Mouse (Mus musculus): ENCODE results near the gene Trim15. TPM values are rescaled to one million over a fixed set of nuclear protein-coding genes. Genes with fewer than 3 reads are reported as not detected.

Trim15 gene
- polyA plus RNA-seq (2016; fragmentation: Nextera tagmentation; extraction: Ambion mirVana) = 0.20 TPM in 1 of 2 replicates, not detected in the other

- WGBS = 11% methylated on average over 29 of the region's 29 CpGs
- no peak for DNase-seq (ENCODE audit: low spot score)
- Histone ChIP-seq H3K36me3 (no peaks in the 10 kb centered on the region), H3K27me3 (ENCODE audit: insufficient read depth, poor library complexity, severe bottlenecking) (peaks cover 42% of the 10 kb centered on the region), H3K9me3 (no peaks in the 10 kb centered on the region), H3K4me1 (peaks cover 9% of the 10 kb centered on the region), H3K4me3 (peak within 1 kb of the TSS; percentile 48), H3K27ac (no peak within 1 kb of the TSS; the same call in 1 of the 2 replicates)
Measured at GRCm38 (mm10) chr17:36866719-36867527, at the start of gene Trim15. TSS of gene Trim15 (minus strand) at chr17:36867210.

GRCm38 (mm10) chr17:36915076-36915475 lies 48.1 kb upstream of the Trim15 start:
- 13% methylated on average over 9 of the region's 9 CpGs for WGBS
- no peaks in the 10 kb centered on the region for H3K9me3 ChIP-seq
- no peaks in the 10 kb centered on the region for H3K27me3 ChIP-seq (ENCODE audit: insufficient read depth, poor library complexity, severe bottlenecking)
- no peaks in the 10 kb centered on the region for H3K4me1 ChIP-seq
- H3K36me3 ChIP-seq = no peaks in the 10 kb centered on the region
- no peak overlapping the region for H3K27ac ChIP-seq
- no peak overlapping the region for H3K4me3 ChIP-seq
- DNase-seq (ENCODE audit: low spot score) = no peak

- WGBS = 6% methylated on average over 2 of the region's 2 CpGs
- Histone ChIP-seq H3K9me3 (no peaks in the 10 kb centered on the region), H3K27ac (no peak overlapping the region), H3K4me3 (no peak overlapping the region), H3K4me1 (no peaks in the 10 kb centered on the region), H3K27me3 (ENCODE audit: insufficient read depth, poor library complexity, severe bottlenecking) (peaks cover 5% of the 10 kb centered on the region; the same call in 1 of the 2 replicates), H3K36me3 (no peaks in the 10 kb centered on the region)
- DNase-seq (ENCODE audit: low spot score) = no peak
Measured at GRCm38 (mm10) chr17:36914108-36914507, 47.1 kb upstream of the Trim15 start.

GRCm38 (mm10) chr17:36912031-36912430 lies 45.0 kb upstream of the Trim15 start:
- 63% methylated on average over 2 of the region's 2 CpGs for WGBS
- no peak overlapping the region for H3K27ac ChIP-seq
- no peaks in the 10 kb centered on the region for H3K36me3 ChIP-seq
- peak; percentile 25 for DNase-seq (ENCODE audit: low spot score)
- H3K4me3 ChIP-seq = no peak overlapping the region
- no peaks in the 10 kb centered on the region for H3K4me1 ChIP-seq
- H3K27me3 ChIP-seq (ENCODE audit: insufficient read depth, poor library complexity, severe bottlenecking) = peaks cover 5% of the 10 kb centered on the region; the same call in 1 of the 2 replicates
- H3K9me3 ChIP-seq = no peaks in the 10 kb centered on the region

- Histone ChIP-seq H3K27me3 (ENCODE audit: insufficient read depth, poor library complexity, severe bottlenecking) (peaks cover 5% of the 10 kb centered on the region; the same call in 1 of the 2 replicates), H3K27ac (no peak overlapping the region), H3K36me3 (no peaks in the 10 kb centered on the region), H3K4me1 (no peaks in the 10 kb centered on the region), H3K9me3 (no peaks in the 10 kb centered on the region), H3K4me3 (no peak overlapping the region)
- 45% methylated on average over 4 of the region's 4 CpGs for WGBS
- no peak for DNase-seq (ENCODE audit: low spot score)
Measured at GRCm38 (mm10) chr17:36909802-36910201, 42.8 kb upstream of the Trim15 start.

- Histone ChIP-seq H3K27me3 (ENCODE audit: insufficient read depth, poor library complexity, severe bottlenecking) (peaks cover 5% of the 10 kb centered on the region; the same call in 1 of the 2 replicates), H3K4me1 (no peaks in the 10 kb centered on the region), H3K4me3 (no peak overlapping the region), H3K36me3 (no peaks in the 10 kb centered on the region), H3K27ac (no peak overlapping the region), H3K9me3 (no peaks in the 10 kb centered on the region)
- 45% methylated on average over 1 of the region's 1 CpGs for WGBS
- DNase-seq (ENCODE audit: low spot score) = no peak
Measured at GRCm38 (mm10) chr17:36908235-36908634, 41.2 kb upstream of the Trim15 start.

- Histone ChIP-seq H3K9me3 (no peaks in the 10 kb centered on the region), H3K27me3 (ENCODE audit: insufficient read depth, poor library complexity, severe bottlenecking) (no peaks in the 10 kb centered on the region), H3K36me3 (no peaks in the 10 kb centered on the region), H3K4me3 (no peak overlapping the region), H3K27ac (no peak overlapping the region), H3K4me1 (no peaks in the 10 kb centered on the region)
- DNase-seq (ENCODE audit: low spot score) = no peak
- WGBS = 63% methylated on average over 3 of the region's 3 CpGs
Measured at GRCm38 (mm10) chr17:36903651-36904050, 36.6 kb upstream of the Trim15 start.

- H3K27ac ChIP-seq = no peak overlapping the region
- no peaks in the 10 kb centered on the region for H3K4me1 ChIP-seq
- no peaks in the 10 kb centered on the region for H3K27me3 ChIP-seq (ENCODE audit: insufficient read depth, poor library complexity, severe bottlenecking)
- WGBS = 52% methylated on average over 1 of the region's 1 CpGs
- H3K4me3 ChIP-seq = no peak overlapping the region
- no peaks in the 10 kb centered on the region for H3K36me3 ChIP-seq
- no peak for DNase-seq (ENCODE audit: low spot score)
- H3K9me3 ChIP-seq = no peaks in the 10 kb centered on the region
Measured at GRCm38 (mm10) chr17:36900691-36901090, 33.7 kb upstream of the Trim15 start.

GRCm38 (mm10) chr17:36900001-36900400 lies 33.0 kb upstream of the Trim15 start:
- Histone ChIP-seq H3K27ac (no peak overlapping the region), H3K36me3 (no peaks in the 10 kb centered on the region), H3K4me1 (no peaks in the 10 kb centered on the region), H3K27me3 (ENCODE audit: insufficient read depth, poor library complexity, severe bottlenecking) (no peaks in the 10 kb centered on the region), H3K9me3 (no peaks in the 10 kb centered on the region), H3K4me3 (no peak overlapping the region)
- 72% methylated on average over 5 of the region's 5 CpGs for WGBS
- no peak for DNase-seq (ENCODE audit: low spot score)

GRCm38 (mm10) chr17:36899376-36899775 lies 32.4 kb upstream of the Trim15 start:
- Histone ChIP-seq H3K27ac (no peak overlapping the region), H3K9me3 (no peaks in the 10 kb centered on the region), H3K4me1 (no peaks in the 10 kb centered on the region), H3K27me3 (ENCODE audit: insufficient read depth, poor library complexity, severe bottlenecking) (no peaks in the 10 kb centered on the region), H3K4me3 (no peak overlapping the region), H3K36me3 (no peaks in the 10 kb centered on the region)
- DNase-seq (ENCODE audit: low spot score) = no peak
- WGBS = 77% methylated on average over 4 of the region's 4 CpGs

- DNase-seq (ENCODE audit: low spot score) = no peak
- 63% methylated on average over 6 of the region's 6 CpGs for WGBS
- H3K9me3 ChIP-seq = no peaks in the 10 kb centered on the region
- H3K4me3 ChIP-seq = no peak within 1 kb of the TSS
- no peaks in the 10 kb centered on the region for H3K4me1 ChIP-seq
- H3K27ac ChIP-seq = no peak within 1 kb of the TSS
- no peaks in the 10 kb centered on the region for H3K36me3 ChIP-seq
- H3K27me3 ChIP-seq (ENCODE audit: insufficient read depth, poor library complexity, severe bottlenecking) = no peaks in the 10 kb centered on the region
Measured at GRCm38 (mm10) chr17:36897552-36898205, 30.7 kb upstream of the Trim15 start, which contains the start of gene Trim31. TSS of gene Trim31 (plus strand) at chr17:36898118.

GRCm38 (mm10) chr17:36897065-36897464 lies 30.1 kb upstream of the Trim15 start:
- no peak for DNase-seq (ENCODE audit: low spot score)
- H3K36me3 ChIP-seq = no peaks in the 10 kb centered on the region
- no peaks in the 10 kb centered on the region for H3K27me3 ChIP-seq (ENCODE audit: insufficient read depth, poor library complexity, severe bottlenecking)
- no peak overlapping the region for H3K27ac ChIP-seq
- no peaks in the 10 kb centered on the region for H3K4me1 ChIP-seq
- no peaks in the 10 kb centered on the region for H3K9me3 ChIP-seq
- H3K4me3 ChIP-seq = no peak overlapping the region

GRCm38 (mm10) chr17:36896583-36896982 lies 29.6 kb upstream of the Trim15 start:
- Histone ChIP-seq H3K27ac (no peak overlapping the region), H3K36me3 (no peaks in the 10 kb centered on the region), H3K9me3 (no peaks in the 10 kb centered on the region), H3K27me3 (ENCODE audit: insufficient read depth, poor library complexity, severe bottlenecking) (peaks cover 4% of the 10 kb centered on the region; the same call in 1 of the 2 replicates), H3K4me1 (no peaks in the 10 kb centered on the region), H3K4me3 (no peak overlapping the region)
- DNase-seq (ENCODE audit: low spot score) = no peak
- 93% methylated on average over 1 of the region's 1 CpGs for WGBS

All from heart, embryonic 10.5 days (tissue).